Mouse (Mus musculus): ENCODE measurements around the gene Sidt2. TPM values are rescaled to one million over a fixed set of nuclear protein-coding genes. Genes with fewer than 3 reads are reported as not detected.
A peak's percentile ranks its signal among the peaks of the same experiment; 100 is the strongest.

The Sidt2 gene
- polyA plus RNA-seq (2016; fragmentation: Nextera tagmentation; extraction: Ambion mirVana), result 26.0 and 28.6 TPM in 2 replicates

DNA sequence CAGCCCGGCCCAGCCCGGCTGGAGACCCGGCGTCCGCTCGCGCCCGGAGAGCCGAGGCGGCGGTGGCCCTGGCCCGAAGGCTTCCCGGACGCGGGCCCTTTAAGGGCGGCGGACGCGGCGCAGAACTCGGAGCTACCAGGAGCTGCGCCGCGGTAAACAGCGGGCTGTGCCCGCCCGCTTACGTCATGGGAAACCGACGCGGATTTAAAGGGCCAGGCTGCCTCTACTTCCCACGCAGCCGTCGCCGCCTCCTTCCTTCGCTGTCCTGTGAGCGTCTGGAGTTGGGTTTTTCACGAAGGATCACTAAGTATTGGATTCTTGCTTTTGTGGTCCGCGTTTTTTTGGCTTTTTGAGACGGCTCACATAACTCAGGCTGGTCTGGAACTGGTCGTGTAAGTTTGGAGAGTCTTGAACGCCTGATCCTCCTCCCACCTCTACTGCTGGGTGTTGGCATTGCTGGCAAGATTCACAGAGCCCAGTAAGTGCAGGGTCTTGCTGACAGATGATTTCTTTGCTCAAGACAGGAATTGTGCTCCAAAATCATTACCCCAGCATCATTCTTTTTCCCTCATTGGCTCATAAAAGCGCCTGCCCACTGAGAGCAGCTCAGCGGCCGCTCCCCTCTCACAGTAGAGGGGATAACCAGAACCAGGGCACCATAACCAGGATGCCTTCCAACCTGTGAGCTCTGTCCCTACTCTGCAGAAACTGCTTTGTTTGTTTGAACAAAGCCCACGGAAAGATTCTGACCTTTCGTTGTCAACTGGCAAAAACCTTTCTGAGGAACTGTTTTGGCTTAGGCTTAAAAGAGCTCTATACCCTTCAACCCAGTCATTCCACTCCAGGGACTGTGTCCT, at the start of gene Sidt2:
Gene Sidt2, minus strand, starts transcription at position 152 of the 857 bp plus-strand sequence.
- Histone ChIP-seq H3K9me3 (replicated peaks) (no peaks in the 10 kb centered on the region), H3K27me3 (ENCODE audit: low read depth, poor library complexity, severe bottlenecking) (no peaks in the 10 kb centered on the region), H3K4me3 (peak within 1 kb of the TSS; percentile 95), H3K4me1 (peaks cover 28% of the 10 kb centered on the region), H3K36me3 (peaks cover 28% of the 10 kb centered on the region), H3K27ac (peak within 1 kb of the TSS; percentile 92)
- WGBS, result under 1% methylated on average over 48 of the region's 48 CpGs
- peak; percentile 89 for DNase-seq (ENCODE audit: low spot score)

DNA sequence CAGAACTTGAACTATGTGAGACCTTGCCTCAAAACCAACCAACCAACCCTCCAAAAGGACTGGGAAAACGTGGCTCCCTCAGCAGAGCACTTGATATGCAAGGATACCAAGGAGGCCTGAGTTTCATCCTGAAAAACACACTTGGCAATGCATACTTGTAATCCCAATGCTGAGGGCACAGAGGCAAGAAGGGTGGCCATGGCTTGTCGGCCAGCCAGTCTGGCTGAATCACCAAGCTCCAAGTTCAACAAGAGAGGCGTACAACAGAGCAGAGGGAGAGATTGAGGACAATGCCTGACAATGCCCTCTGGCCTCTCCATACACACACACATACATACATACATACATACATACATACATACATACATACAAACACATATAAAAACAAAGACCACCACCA, 49.5 kb upstream of the Sidt2 start:
- Histone ChIP-seq H3K27ac (no peak overlapping the region), H3K9me3 (replicated peaks) (no peaks in the 10 kb centered on the region), H3K4me1 (peaks cover 14% of the 10 kb centered on the region), H3K36me3 (no peaks in the 10 kb centered on the region), H3K27me3 (ENCODE audit: low read depth, poor library complexity, severe bottlenecking) (no peaks in the 10 kb centered on the region), H3K4me3 (no peak overlapping the region)
- 63% methylated on average over 3 of the region's 3 CpGs for WGBS
- DNase-seq (ENCODE audit: low spot score), result no peak

DNA sequence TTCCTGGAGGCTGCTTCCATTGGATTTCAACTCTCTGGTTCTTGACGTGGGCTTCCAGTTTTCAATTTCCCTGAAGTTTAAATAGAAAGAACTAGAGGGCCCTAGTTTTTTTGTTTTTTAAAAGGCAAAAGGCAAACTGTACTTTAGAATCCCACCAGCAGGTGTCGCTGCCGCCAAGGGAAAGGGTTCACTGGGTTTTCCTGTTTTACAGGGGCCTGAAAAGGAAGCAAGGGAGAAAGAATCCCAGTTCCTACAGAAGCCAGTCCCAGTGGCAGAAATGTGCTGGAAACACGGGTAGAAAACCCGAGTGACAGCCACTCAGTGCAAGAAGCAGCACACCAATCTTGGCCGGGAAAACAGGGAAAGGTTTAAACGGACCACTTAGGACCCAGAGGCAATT, 48.7 kb upstream of the Sidt2 start:
- DNase-seq (ENCODE audit: low spot score), result peak; percentile 91
- no peaks in the 10 kb centered on the region for H3K27me3 ChIP-seq (ENCODE audit: low read depth, poor library complexity, severe bottlenecking)
- no peaks in the 10 kb centered on the region for H3K9me3 ChIP-seq (replicated peaks)
- no peaks in the 10 kb centered on the region for H3K36me3 ChIP-seq
- H3K27ac ChIP-seq, result no peak overlapping the region
- 11% methylated on average over 7 of the region's 7 CpGs for whole genome bisulfite sequencing
- H3K4me1 ChIP-seq, result peaks cover 6% of the 10 kb centered on the region
- H3K4me3 ChIP-seq, result no peak overlapping the region

DNA sequence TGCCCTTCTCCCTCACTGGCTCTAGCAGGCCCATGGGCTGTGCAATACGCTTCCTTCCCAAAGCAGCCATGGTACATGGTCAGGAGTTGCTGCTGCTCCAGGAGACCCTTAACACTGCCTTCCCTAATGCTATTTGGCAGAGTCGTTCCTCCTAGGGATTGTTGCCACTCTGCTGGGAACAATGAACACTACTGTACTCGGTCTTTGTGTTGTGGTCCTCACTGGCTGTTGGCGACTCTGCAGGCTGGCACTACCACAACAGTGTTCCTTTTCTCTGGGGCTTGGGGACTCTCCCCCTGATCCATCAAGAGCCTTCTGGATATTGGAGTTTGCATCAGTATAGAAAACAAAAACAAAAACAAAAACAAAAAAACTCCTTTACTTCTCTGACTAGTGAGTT, 44.0 kb upstream of the Sidt2 start:
- H3K27ac ChIP-seq, result no peak overlapping the region
- WGBS, result 77% methylated on average over 4 of the region's 4 CpGs
- DNase-seq (ENCODE audit: low spot score), result no peak
- no peaks in the 10 kb centered on the region for H3K27me3 ChIP-seq (ENCODE audit: low read depth, poor library complexity, severe bottlenecking)
- H3K9me3 ChIP-seq (replicated peaks), result no peaks in the 10 kb centered on the region
- H3K4me1 ChIP-seq, result peaks cover 2% of the 10 kb centered on the region; the same call in 1 of the 2 replicates
- H3K36me3 ChIP-seq, result no peaks in the 10 kb centered on the region
- no peak overlapping the region for H3K4me3 ChIP-seq

DNA sequence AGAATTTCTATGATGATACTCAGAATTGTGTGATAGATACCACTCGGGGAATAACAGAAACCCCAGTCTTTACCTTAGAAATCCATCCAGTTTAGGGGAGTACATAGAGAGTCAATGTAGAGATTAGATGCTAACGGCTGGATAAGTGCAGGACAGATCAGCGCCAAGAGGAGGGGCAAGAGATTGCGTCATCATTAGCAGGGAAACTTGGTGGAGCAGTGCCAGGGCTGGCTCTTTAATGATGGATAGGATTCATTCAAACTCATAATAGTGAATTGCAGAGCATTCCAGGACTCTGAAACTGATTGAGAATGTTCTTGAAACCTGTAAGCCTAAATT, 30.1 kb upstream of the Sidt2 start:
- H3K27ac ChIP-seq, result peak overlapping the region; percentile 99
- no peaks in the 10 kb centered on the region for H3K9me3 ChIP-seq (replicated peaks)
- H3K4me3 ChIP-seq, result peak overlapping the region; percentile 92
- H3K4me1 ChIP-seq, result peaks cover 17% of the 10 kb centered on the region
- peaks cover 21% of the 10 kb centered on the region for H3K36me3 ChIP-seq
- DNase-seq (ENCODE audit: low spot score), result no peak
- H3K27me3 ChIP-seq (ENCODE audit: low read depth, poor library complexity, severe bottlenecking), result no peaks in the 10 kb centered on the region
- 1% methylated on average over 4 of the region's 4 CpGs for WGBS

DNA sequence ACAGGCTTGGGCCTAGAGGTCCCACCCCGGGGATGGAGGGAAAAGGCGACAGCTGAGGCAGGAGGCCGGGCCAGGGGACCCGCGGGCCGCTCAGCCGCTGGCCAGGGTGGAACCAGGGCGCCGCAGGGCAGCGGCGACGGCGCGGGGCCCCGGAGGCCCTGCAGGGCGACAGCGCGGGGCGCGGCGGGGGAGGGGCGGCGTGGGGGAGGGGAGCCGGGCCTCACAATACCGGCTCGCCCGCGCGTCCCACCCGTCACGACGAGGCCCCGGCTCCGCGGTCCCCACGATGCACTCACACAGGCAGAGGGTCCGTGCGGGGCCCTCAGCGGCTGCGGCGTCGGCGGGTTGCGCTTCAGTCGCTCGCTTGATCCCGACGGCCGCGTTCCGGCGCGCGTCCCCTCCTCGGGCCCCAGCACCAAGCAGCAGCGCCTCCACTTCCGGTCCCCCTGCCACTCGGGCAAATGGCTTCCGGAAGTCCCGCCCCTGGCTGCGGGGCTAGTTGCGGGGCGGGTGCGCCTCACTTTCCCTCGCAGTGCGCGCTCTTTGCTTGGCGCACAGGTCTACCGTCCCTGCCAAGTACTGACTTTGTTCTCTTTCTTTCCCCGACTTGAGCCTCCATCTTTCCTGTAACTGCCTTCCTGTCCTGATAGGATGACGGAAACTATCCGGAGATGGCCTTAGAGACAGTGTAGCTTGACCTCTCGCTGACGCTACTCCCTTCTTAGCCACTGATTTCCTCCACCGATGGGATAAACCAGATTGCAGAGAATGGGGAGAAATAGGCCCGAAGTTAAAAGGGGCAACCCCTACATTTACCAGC, 29.6 kb upstream of the Sidt2 start:
- peak; percentile 98 for DNase-seq (ENCODE audit: low spot score)
- Histone ChIP-seq H3K4me3 (peak overlapping the region; percentile 92), H3K27me3 (ENCODE audit: low read depth, poor library complexity, severe bottlenecking) (no peaks in the 10 kb centered on the region), H3K9me3 (replicated peaks) (no peaks in the 10 kb centered on the region), H3K36me3 (peaks cover 21% of the 10 kb centered on the region), H3K4me1 (peaks cover 17% of the 10 kb centered on the region), H3K27ac (peak overlapping the region; percentile 99)
- WGBS, result under 1% methylated on average over 49 of the region's 76 CpGs

DNA sequence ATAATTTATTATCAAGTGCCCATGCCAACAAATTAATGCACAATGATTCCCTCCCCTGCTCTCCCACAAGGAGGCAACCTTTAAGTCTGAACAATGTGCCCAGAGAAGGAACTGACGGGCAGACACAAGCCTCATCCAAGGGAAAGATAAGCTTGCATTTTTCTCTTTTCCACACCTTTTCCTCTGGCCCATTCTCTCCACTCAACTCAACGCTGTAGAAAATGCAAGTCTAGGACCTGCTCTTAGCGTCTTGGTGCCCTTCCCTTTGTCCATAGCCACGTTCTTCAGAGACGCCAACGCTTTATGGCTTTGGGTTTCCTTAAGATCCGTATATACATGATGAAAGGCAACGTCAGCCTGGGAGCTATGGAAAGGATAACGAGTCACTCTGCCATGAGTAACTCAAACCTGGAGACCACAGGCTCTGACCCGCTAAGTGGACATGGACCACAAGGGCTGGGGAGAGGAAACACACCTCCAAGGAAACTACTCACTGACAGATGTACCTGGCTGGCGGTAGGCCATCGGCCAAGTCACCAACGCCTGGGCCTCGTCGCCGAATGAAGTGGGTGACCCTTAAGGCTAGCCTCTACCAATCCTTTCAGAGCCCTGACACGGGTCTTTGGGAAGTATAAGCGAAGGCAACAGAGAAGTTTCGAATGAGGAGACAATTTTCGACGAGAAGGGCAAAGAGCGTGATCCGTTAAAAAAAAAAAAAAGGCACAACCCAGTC, 28.8 kb upstream of the Sidt2 start:
- WGBS, result 2% methylated on average over 23 of the region's 23 CpGs
- H3K4me1 ChIP-seq, result peaks cover 17% of the 10 kb centered on the region
- H3K27me3 ChIP-seq (ENCODE audit: low read depth, poor library complexity, severe bottlenecking), result no peaks in the 10 kb centered on the region
- DNase-seq (ENCODE audit: low spot score), result peak; percentile 66
- H3K36me3 ChIP-seq, result peaks cover 22% of the 10 kb centered on the region
- H3K9me3 ChIP-seq (replicated peaks), result no peaks in the 10 kb centered on the region
- H3K4me3 ChIP-seq, result peak overlapping the region; percentile 92
- H3K27ac ChIP-seq, result peak overlapping the region; percentile 99

DNA sequence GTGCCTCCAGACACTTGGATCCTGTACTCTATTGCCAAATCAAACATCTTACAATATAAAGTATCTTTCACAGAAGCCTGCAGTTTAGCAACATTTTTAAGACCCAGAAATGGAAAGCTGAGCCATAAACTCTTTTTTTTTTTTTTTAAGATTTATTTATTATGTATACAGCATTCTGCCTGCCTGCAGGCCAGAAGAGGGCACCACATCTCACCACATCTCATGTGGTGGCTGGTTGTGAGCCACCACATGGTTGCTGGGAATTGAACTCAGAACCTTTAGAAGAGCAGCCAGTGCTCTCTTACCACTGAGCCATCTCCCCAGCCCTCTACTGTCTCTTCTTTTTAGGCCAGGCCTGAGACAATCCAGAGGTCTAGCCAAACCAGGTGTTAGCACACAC, 26.3 kb upstream of the Sidt2 start:
- Histone ChIP-seq H3K4me3 (no peak overlapping the region), H3K9me3 (replicated peaks) (no peaks in the 10 kb centered on the region), H3K4me1 (peaks cover 17% of the 10 kb centered on the region), H3K27ac (no peak overlapping the region), H3K36me3 (peaks cover 45% of the 10 kb centered on the region), H3K27me3 (ENCODE audit: low read depth, poor library complexity, severe bottlenecking) (no peaks in the 10 kb centered on the region)
- DNase-seq (ENCODE audit: low spot score), result no peak

DNA sequence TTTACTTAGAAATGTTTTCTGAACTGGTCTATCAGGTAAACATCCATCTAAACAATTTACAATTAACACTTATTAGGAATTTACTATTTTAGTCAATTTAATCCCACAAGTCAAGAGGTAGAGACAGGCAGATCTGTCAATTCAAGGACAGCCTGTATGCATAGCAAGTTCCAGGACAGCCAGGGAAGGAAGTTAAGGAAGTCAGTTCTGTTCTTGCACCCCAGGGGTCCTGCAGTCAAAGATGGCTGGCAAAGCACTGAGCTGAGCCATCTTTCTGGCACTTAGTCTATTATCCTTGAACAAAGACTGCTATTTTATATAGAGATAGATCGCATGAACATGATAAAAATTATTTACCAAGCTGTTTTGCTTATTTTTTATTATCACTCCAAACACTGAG, 25.6 kb upstream of the Sidt2 start:
- no peak overlapping the region for H3K4me3 ChIP-seq
- DNase-seq (ENCODE audit: low spot score), result no peak
- peaks cover 52% of the 10 kb centered on the region for H3K36me3 ChIP-seq
- H3K27me3 ChIP-seq (ENCODE audit: low read depth, poor library complexity, severe bottlenecking), result no peaks in the 10 kb centered on the region
- no peaks in the 10 kb centered on the region for H3K9me3 ChIP-seq (replicated peaks)
- no peak overlapping the region for H3K27ac ChIP-seq
- peaks cover 17% of the 10 kb centered on the region for H3K4me1 ChIP-seq
- 95% methylated on average over 1 of the region's 1 CpGs for WGBS

DNA sequence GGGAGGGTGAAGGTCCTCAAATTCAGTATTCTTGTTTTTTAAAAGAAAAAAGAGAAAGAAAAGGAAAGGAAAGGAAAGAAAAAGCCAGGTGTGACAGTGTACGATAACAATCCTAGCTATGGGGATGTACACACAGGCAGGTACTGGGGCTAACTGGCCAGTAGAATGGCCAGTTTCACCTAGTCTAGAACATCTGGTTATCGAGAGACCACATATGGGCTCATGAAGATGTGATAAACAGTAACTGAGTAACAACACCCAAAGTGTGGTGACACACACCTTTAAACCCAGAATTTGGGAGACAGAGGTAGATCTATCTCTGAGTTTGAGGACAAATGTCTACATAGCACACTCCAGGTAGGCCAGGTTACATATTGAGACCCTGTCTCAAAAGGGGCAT, 24.7 kb upstream of the Sidt2 start:
- H3K4me3 ChIP-seq, result no peak overlapping the region
- WGBS, result 90% methylated on average over 2 of the region's 2 CpGs
- DNase-seq (ENCODE audit: low spot score), result no peak
- H3K9me3 ChIP-seq (replicated peaks), result no peaks in the 10 kb centered on the region
- peaks cover 12% of the 10 kb centered on the region for H3K4me1 ChIP-seq
- no peak overlapping the region for H3K27ac ChIP-seq
- no peaks in the 10 kb centered on the region for H3K27me3 ChIP-seq (ENCODE audit: low read depth, poor library complexity, severe bottlenecking)
- H3K36me3 ChIP-seq, result peaks cover 60% of the 10 kb centered on the region

DNA sequence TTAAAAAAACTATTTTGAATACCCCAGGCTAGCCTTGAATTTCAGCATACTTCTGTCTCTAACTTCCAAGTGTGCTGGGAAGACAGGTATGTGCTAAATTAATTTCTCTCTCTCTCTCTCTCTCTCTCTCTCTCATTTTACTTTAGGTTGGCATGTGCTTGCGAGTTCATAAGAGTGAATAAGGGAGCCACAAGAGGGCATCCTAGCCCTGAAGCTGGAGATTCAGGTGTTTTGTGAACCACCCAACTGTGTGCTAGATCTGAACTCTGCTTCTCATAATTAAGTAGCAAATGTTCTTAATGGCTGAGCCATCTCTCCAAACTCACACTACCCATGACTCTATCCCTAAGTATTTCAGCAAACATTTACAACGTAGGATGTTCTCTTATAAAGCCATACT, 21.8 kb upstream of the Sidt2 start:
- Histone ChIP-seq H3K36me3 (peaks cover 74% of the 10 kb centered on the region), H3K4me3 (no peak overlapping the region), H3K9me3 (replicated peaks) (no peaks in the 10 kb centered on the region), H3K27ac (no peak overlapping the region), H3K4me1 (no peaks in the 10 kb centered on the region), H3K27me3 (ENCODE audit: low read depth, poor library complexity, severe bottlenecking) (no peaks in the 10 kb centered on the region)
- WGBS, result 93% methylated on average over 2 of the region's 2 CpGs
- no peak for DNase-seq (ENCODE audit: low spot score)

DNA sequence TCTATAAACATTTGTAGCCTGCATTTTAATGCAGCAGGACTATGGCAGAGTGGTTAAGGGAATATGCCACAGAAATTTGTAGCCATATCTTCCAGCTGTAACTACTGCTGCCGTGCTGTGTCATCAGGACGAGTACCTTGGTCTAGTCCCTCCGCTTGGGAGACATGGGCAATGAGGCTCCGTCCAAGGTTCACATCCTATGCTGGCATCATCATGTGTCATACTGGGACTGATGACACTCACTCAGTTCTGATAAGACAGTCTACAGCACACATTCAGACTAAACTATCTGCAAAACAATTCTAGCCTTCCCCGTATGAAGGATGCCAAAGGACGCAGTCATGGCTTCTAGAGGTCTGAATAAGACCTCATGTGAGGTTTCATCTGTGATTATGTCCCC, 8.5 kb upstream of the Sidt2 start:
- H3K9me3 ChIP-seq (replicated peaks), result no peaks in the 10 kb centered on the region
- 96% methylated on average over 6 of the region's 6 CpGs for WGBS
- no peak overlapping the region for H3K27ac ChIP-seq
- no peak overlapping the region for H3K4me3 ChIP-seq
- H3K36me3 ChIP-seq, result peaks cover 84% of the 10 kb centered on the region
- DNase-seq (ENCODE audit: low spot score), result no peak
- H3K27me3 ChIP-seq (ENCODE audit: low read depth, poor library complexity, severe bottlenecking), result no peaks in the 10 kb centered on the region
- H3K4me1 ChIP-seq, result no peaks in the 10 kb centered on the region

DNA sequence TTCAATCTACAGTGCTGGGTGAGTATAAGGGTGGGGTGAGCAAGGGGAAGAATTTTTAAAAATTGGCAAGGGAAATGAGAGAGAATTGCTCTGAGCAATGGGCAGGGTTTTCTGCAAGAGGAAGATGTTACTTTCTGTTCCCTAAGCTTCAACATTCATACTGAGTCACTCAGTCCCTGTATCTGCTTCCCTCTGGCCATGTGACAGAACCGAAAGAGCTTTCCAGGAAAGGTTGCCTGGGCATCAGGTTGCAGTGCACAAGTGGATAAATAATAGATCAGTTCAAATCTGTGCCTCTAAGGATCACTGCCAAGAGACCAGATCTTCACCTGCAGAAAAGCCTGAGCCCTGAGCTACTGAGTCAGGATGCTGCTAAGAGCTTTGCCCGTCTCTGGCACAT, 6.8 kb upstream of the Sidt2 start:
- H3K27me3 ChIP-seq (ENCODE audit: low read depth, poor library complexity, severe bottlenecking), result no peaks in the 10 kb centered on the region
- 89% methylated on average over 2 of the region's 2 CpGs for WGBS
- no peak for DNase-seq (ENCODE audit: low spot score)
- no peaks in the 10 kb centered on the region for H3K9me3 ChIP-seq (replicated peaks)
- H3K36me3 ChIP-seq, result peaks cover 67% of the 10 kb centered on the region
- no peaks in the 10 kb centered on the region for H3K4me1 ChIP-seq
- no peak overlapping the region for H3K4me3 ChIP-seq
- H3K27ac ChIP-seq, result no peak overlapping the region

Measured in limb, embryonic 10.5 days (tissue).